Mouse (Mus musculus) C2C12 (cell line): Measurements from ENCODE around the gene Gm44790.

Experiments
- CEBPB ChIP-seq: IDR thresholded peaks from one replicate; pipeline ENCODE4 v1.6.1; 2011; ENCODE audit warnings: low read depth, mild to moderate bottlenecking, control low read depth, moderate library complexity
- CTCF ChIP-seq: IDR thresholded peaks from one replicate; pipeline ENCODE4 v1.5.1; 2011; ENCODE audit not compliant: control insufficient read depth, insufficient read depth, insufficient read length
- MAX ChIP-seq: IDR thresholded peaks from one replicate; pipeline ENCODE4 v1.6.1; 2011; ENCODE audit warnings: mild to moderate bottlenecking, control low read depth
- MYOD1 ChIP-seq: IDR thresholded peaks from one replicate; pipeline ENCODE4 v1.6.1; 2011; ENCODE audit warnings: low read depth; ENCODE audit not compliant: control insufficient read depth, insufficient read length

DNA sequence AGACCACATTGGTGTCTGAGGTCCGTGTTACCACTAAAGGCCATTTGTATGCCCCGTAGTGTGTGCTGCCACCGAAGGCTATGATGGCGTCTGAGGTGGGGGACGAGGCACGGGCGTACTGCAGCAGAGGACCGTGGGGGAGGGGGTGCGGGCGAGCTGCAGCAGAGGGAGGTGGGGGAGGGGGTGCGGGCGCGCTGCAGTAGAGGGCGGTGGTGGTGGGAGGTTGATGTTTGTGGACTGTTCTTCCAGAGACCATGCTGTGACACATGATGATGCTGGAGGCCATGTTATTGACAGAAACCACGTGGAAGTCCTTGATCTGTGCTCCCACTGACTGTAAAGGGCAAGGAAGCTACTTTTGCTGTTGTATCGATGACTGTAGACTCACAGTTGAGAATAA, 43.1 kb upstream of the Gm44790 start:
- TF ChIP-seq CTCF = no peak
- no peak for TF ChIP-seq MYOD1
- no peak for TF ChIP-seq MAX
- TF ChIP-seq CEBPB = no peak
